Mouse (Mus musculus) left cerebral cortex, adult 11 months (tissue): ENCODE measurements around the gene Bicc1.

Source experiments
- DNase-seq: peaks from one replicate; pipeline ENCODE4 v3.0.0; 2022; ENCODE audit warnings: low spot score

Gene Bicc1

GRCm38 (mm10) chr10:71052748-71053147 lies 106.8 kb downstream of the Bicc1 start:
- DNase-seq = no peak

- DNase-seq = no peak
Measured at GRCm38 (mm10) chr10:71052208-71052607, 107.3 kb downstream of the Bicc1 start.

- no peak for DNase-seq
Measured at GRCm38 (mm10) chr10:71050722-71051333, 108.7 kb downstream of the Bicc1 start.

GRCm38 (mm10) chr10:71049294-71049693 lies 110.2 kb downstream of the Bicc1 start:
- no peak for DNase-seq

- no peak for DNase-seq
Measured at GRCm38 (mm10) chr10:71044410-71044809, 115.1 kb downstream of the Bicc1 start.

GRCm38 (mm10) chr10:71041874-71042273 lies 117.6 kb downstream of the Bicc1 start:
- no peak for DNase-seq

GRCm38 (mm10) chr10:71036484-71036883 lies 123.0 kb downstream of the Bicc1 start:
- no peak for DNase-seq

GRCm38 (mm10) chr10:71028996-71029395 lies 130.5 kb downstream of the Bicc1 start:
- DNase-seq = no peak

GRCm38 (mm10) chr10:71028066-71028844 lies 131.2 kb downstream of the Bicc1 start:
- no peak for DNase-seq

- no peak for DNase-seq
Measured at GRCm38 (mm10) chr10:71025131-71025894, 134.2 kb downstream of the Bicc1 start.

- DNase-seq = no peak
Measured at GRCm38 (mm10) chr10:71024681-71025080, 134.8 kb downstream of the Bicc1 start.

- no peak for DNase-seq
Measured at GRCm38 (mm10) chr10:71023471-71023870, 136.0 kb downstream of the Bicc1 start.

- no peak for DNase-seq
Measured at GRCm38 (mm10) chr10:71020459-71020858, 139.0 kb downstream of the Bicc1 start.

- DNase-seq = no peak
Measured at GRCm38 (mm10) chr10:71019836-71020235, 139.7 kb downstream of the Bicc1 start.

GRCm38 (mm10) chr10:71009771-71010496 lies 149.6 kb downstream of the Bicc1 start:
- DNase-seq = no peak

- no peak for DNase-seq
Measured at GRCm38 (mm10) chr10:71008721-71009120, 150.8 kb downstream of the Bicc1 start.

GRCm38 (mm10) chr10:71007956-71008355 lies 151.5 kb downstream of the Bicc1 start:
- DNase-seq = no peak

GRCm38 (mm10) chr10:71007516-71007915 lies 152.0 kb downstream of the Bicc1 start:
- DNase-seq = no peak

GRCm38 (mm10) chr10:71007001-71007400 lies 152.5 kb downstream of the Bicc1 start:
- no peak for DNase-seq

- no peak for DNase-seq
Measured at GRCm38 (mm10) chr10:71002871-71003270, 156.6 kb downstream of the Bicc1 start.

- DNase-seq = no peak
Measured at GRCm38 (mm10) chr10:71002186-71002585, 157.3 kb downstream of the Bicc1 start.

- no peak for DNase-seq
Measured at GRCm38 (mm10) chr10:70998136-70998535, 161.4 kb downstream of the Bicc1 start.
